Mouse (Mus musculus): ENCODE measurements at regions not wholly inside any gene's neighbourhood (a gene's known extent, or its start where the extent isn't known, plus 50 kb on each side); places are given as distances from the start of the nearest gene placed in this dataset.

GRCm38 (mm10) chr2:21939993-21940392, 287.3 kb upstream of the Myo3a start:
- Histone ChIP-seq H3K4me3 (ENCODE audit: insufficient read depth in 1 of 2, low read depth in 2 of 2, low read length in 2 of 2) (no peak overlapping the region), H3K36me3 (replicated peaks; ENCODE audit: control insufficient read depth, insufficient read depth, low read depth) (no peaks in the 10 kb centered on the region), H3K27ac (no peak overlapping the region), H3K4me2 (ENCODE audit: low read depth) (no peak overlapping the region), H3K27me3 (ENCODE audit: control insufficient read depth, insufficient read depth, low read length) (no peaks in the 10 kb centered on the region), H3K4me1 (replicated peaks; ENCODE audit: control insufficient read depth in 2 of 2, insufficient read depth in 2 of 2, low read length in 1 of 2) (no peaks in the 10 kb centered on the region), H3K9ac (replicated peaks) (no peak overlapping the region), H3K9me3 (ENCODE audit: control insufficient read depth, low read length) (no peaks in the 10 kb centered on the region)
- DNase-seq (ENCODE audit: low read depth in 3 of 3, low spot score in 3 of 3), result no peak
- TF ChIP-seq EP300 (IDR thresholded peaks at IDR 0.05; ENCODE audit: low read depth) (no peak), CTCF (IDR thresholded peaks at IDR 0.05; ENCODE audit: low read depth) (no peak)
- 70% methylated on average over 3 of the region's 3 CpGs for WGBS (ENCODE audit: insufficient replicate concordance)
- ATAC-seq (ENCODE audit: insufficient read depth), result no peak

- Histone ChIP-seq H3K9me3 (ENCODE audit: control insufficient read depth, low read length) (no peaks in the 10 kb centered on the region), H3K4me2 (ENCODE audit: low read depth) (no peak overlapping the region), H3K9ac (replicated peaks) (no peak overlapping the region), H3K27me3 (ENCODE audit: control insufficient read depth, insufficient read depth, low read length) (no peaks in the 10 kb centered on the region), H3K27ac (no peak overlapping the region), H3K4me1 (replicated peaks; ENCODE audit: control insufficient read depth in 2 of 2, insufficient read depth in 2 of 2, low read length in 1 of 2) (no peaks in the 10 kb centered on the region), H3K4me3 (ENCODE audit: insufficient read depth in 1 of 2, low read depth in 2 of 2, low read length in 2 of 2) (no peak overlapping the region), H3K36me3 (replicated peaks; ENCODE audit: control insufficient read depth, insufficient read depth, low read depth) (no peaks in the 10 kb centered on the region)
- WGBS (ENCODE audit: insufficient replicate concordance), result 36% methylated on average over 4 of the region's 4 CpGs
- ATAC-seq (ENCODE audit: insufficient read depth) (no peak), DNase-seq (ENCODE audit: low read depth in 3 of 3, low spot score in 3 of 3) (peak in 1 of 3 experiments; percentile 16)
- TF ChIP-seq EP300 (IDR thresholded peaks at IDR 0.05; ENCODE audit: low read depth), result no peak
- TF ChIP-seq CTCF (IDR thresholded peaks at IDR 0.05; ENCODE audit: low read depth), result peak; percentile 50; the same call in 1 of the 2 replicates
Observed at GRCm38 (mm10) chr2:21940797-21941487, 286.4 kb upstream of the Myo3a start.

- H3K4me1 ChIP-seq (replicated peaks; ENCODE audit: control insufficient read depth in 2 of 2, insufficient read depth in 2 of 2, low read length in 1 of 2), result no peaks in the 10 kb centered on the region
- no peak overlapping the region for H3K27ac ChIP-seq
- TF ChIP-seq CTCF (IDR thresholded peaks at IDR 0.05; ENCODE audit: low read depth) (no peak), EP300 (IDR thresholded peaks at IDR 0.05; ENCODE audit: low read depth) (no peak)
- H3K9ac ChIP-seq (replicated peaks), result no peak overlapping the region
- H3K4me3 ChIP-seq (ENCODE audit: insufficient read depth in 1 of 2, low read depth in 2 of 2, low read length in 2 of 2), result no peak overlapping the region
- no peak overlapping the region for H3K4me2 ChIP-seq (ENCODE audit: low read depth)
- H3K9me3 ChIP-seq (ENCODE audit: control insufficient read depth, low read length), result no peaks in the 10 kb centered on the region
- ATAC-seq (ENCODE audit: insufficient read depth) (no peak), DNase-seq (ENCODE audit: low read depth in 3 of 3, low spot score in 3 of 3) (no peak)
- no peaks in the 10 kb centered on the region for H3K27me3 ChIP-seq (ENCODE audit: control insufficient read depth, insufficient read depth, low read length)
- WGBS (ENCODE audit: insufficient replicate concordance), result 48% methylated on average over 2 of the region's 2 CpGs
- H3K36me3 ChIP-seq (replicated peaks; ENCODE audit: control insufficient read depth, insufficient read depth, low read depth), result no peaks in the 10 kb centered on the region
Observed at GRCm38 (mm10) chr2:21941488-21942000, 285.8 kb upstream of the Myo3a start.

GRCm38 (mm10) chr2:21943676-21944075, 283.6 kb upstream of the Myo3a start:
- no peak for ATAC-seq (ENCODE audit: insufficient read depth)
- Histone ChIP-seq H3K9me3 (ENCODE audit: control insufficient read depth, low read length) (no peaks in the 10 kb centered on the region), H3K4me3 (ENCODE audit: insufficient read depth in 1 of 2, low read depth in 2 of 2, low read length in 2 of 2) (no peak overlapping the region), H3K9ac (replicated peaks) (no peak overlapping the region), H3K36me3 (replicated peaks; ENCODE audit: control insufficient read depth, insufficient read depth, low read depth) (no peaks in the 10 kb centered on the region), H3K4me2 (ENCODE audit: low read depth) (no peak overlapping the region), H3K27me3 (ENCODE audit: control insufficient read depth, insufficient read depth, low read length) (no peaks in the 10 kb centered on the region), H3K27ac (no peak overlapping the region), H3K4me1 (replicated peaks; ENCODE audit: control insufficient read depth in 2 of 2, insufficient read depth in 2 of 2, low read length in 1 of 2) (no peaks in the 10 kb centered on the region)
- no peak for TF ChIP-seq EP300 (IDR thresholded peaks at IDR 0.05; ENCODE audit: low read depth)
- no peak for TF ChIP-seq CTCF (IDR thresholded peaks at IDR 0.05; ENCODE audit: low read depth)
- DNase-seq (ENCODE audit: low read depth in 3 of 3, low spot score in 3 of 3), result no peak
- WGBS (ENCODE audit: insufficient replicate concordance), result 56% methylated on average over 2 of the region's 2 CpGs

- no peaks in the 10 kb centered on the region for H3K9me3 ChIP-seq (ENCODE audit: control insufficient read depth, low read length)
- no peak overlapping the region for H3K4me2 ChIP-seq (ENCODE audit: low read depth)
- no peak for TF ChIP-seq EP300 (IDR thresholded peaks at IDR 0.05; ENCODE audit: low read depth)
- no peak for TF ChIP-seq CTCF (IDR thresholded peaks at IDR 0.05; ENCODE audit: low read depth)
- no peak overlapping the region for H3K27ac ChIP-seq
- no peaks in the 10 kb centered on the region for H3K36me3 ChIP-seq (replicated peaks; ENCODE audit: control insufficient read depth, insufficient read depth, low read depth)
- 72% methylated on average over 2 of the region's 2 CpGs for WGBS (ENCODE audit: insufficient replicate concordance)
- ATAC-seq (ENCODE audit: insufficient read depth), result no peak
- H3K4me3 ChIP-seq (ENCODE audit: insufficient read depth in 1 of 2, low read depth in 2 of 2, low read length in 2 of 2), result no peak overlapping the region
- H3K27me3 ChIP-seq (ENCODE audit: control insufficient read depth, insufficient read depth, low read length), result no peaks in the 10 kb centered on the region
- no peak overlapping the region for H3K9ac ChIP-seq (replicated peaks)
- no peaks in the 10 kb centered on the region for H3K4me1 ChIP-seq (replicated peaks; ENCODE audit: control insufficient read depth in 2 of 2, insufficient read depth in 2 of 2, low read length in 1 of 2)
- DNase-seq (ENCODE audit: low read depth in 3 of 3, low spot score in 3 of 3), result no peak
Observed at GRCm38 (mm10) chr2:21946484-21946883, 280.8 kb upstream of the Myo3a start.

All from liver, embryonic 14.5 days (tissue).